Mouse (Mus musculus) ovary, postnatal 14 days (tissue): ENCODE results near the gene Prkag2.

Experiments
- DNase-seq: peaks from one replicate; pipeline ENCODE4 v3.0.0; 2022; ENCODE audit warnings: low spot score

Gene Prkag2

DNA sequence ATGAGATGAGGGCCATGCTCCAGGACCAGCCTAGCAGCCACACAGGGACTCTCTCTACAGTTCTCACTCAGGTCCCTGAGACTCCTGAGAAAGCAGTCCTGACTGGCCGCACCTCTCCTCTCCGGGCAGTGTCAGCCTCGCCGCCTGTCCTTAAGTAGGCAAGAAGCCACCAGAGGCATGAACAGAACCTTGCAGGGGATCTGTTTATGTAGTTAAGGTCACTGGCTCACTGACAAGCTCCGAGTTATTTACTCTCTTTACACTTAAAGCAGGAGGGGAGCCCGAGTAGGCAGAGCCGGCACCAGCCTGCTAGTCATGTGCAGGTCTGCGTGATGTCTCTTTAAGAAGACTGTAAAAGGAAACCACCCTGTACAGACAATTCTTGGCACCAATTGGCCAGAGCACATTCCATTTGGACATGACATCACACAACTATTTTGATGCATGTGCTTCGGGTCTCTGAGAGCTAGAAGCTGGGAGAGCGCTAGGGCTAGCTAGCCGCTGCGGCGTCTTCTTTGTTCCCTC lies 104.8 kb downstream of the Prkag2 start:
- DNase-seq: no peak

DNA sequence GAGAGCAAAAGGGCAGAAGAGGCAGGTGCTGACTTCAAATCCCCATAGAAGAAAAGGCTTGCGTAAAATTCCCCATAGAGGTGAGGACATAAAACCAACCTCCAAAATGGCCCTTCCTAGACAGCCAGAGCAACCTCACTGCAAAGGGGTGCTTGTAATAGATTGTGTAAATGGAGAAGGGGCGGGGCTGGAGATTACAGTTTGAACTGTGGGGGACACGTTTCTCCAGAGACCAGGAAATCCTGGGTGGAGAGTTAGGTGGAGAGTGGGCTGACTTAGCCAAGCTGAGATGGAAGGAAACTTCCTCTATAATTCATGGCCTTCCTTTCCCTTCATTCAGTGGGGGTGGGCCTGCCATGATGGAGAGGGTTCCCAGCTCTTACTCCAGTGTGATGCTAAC lies 107.3 kb downstream of the Prkag2 start:
- DNase-seq: no peak

DNA sequence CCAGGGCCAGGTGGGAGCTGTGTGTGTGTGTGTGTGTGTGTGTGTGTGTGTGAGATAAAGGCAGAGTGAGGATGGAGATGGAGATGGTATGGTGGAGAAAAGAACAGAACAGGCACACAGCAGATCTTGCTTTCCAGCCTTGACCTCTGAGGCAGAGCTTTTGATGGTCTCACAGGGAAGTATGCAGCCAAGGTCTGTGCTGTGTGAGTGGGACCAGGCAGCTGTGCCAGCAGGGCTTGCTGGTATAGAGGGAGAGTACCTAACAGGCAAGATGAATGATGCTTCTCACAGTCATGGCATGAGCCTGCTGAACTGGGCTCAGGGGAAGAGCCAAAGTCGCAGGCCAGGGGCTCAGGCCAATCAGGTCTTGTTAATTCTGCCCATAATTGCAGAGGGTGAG lies 108.9 kb downstream of the Prkag2 start:
- DNase-seq: no peak

GRCm38 (mm10) chr5:24990460-24990859 lies 110.0 kb downstream of the Prkag2 start:
- DNase-seq: no peak

DNA sequence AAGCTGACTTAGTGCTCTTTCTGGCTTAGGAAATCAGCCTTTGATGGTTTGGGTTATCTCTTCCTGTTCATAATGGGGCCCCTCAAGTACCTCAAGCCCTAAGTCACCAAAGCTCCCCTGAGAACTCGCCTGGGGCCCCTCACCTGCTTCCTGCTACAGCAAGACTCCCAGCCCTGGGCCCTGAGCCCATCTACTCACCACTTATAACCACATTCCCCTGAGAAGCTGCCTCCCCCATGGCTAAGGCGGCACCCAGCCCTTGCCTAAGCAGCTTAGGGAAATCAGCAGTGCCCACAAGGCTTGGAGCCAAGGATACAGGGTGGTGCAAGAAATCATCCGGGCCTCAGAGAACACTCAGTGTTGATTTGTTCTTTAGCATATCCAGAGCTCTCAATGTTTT lies 110.8 kb downstream of the Prkag2 start:
- DNase-seq: no peak

DNA sequence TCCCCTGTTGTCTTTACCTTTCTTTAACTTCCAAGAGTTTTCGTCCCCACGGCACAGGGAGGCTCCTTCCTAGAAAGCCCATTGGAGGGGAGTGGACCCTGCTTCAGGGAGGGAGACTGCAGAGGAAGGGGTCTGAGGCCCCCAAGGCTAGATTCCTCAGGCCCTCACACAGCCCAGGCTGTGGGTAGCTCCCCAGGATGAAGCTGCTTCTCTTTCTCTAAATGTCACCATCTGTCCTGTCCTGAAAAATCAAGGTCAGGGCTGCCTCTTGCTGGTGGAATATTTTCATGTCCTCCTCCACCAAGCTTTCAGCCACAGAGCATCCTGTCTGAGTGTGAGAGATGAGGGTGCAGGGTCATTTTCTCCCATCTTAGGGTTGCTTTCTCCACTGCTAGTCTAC lies 113.5 kb downstream of the Prkag2 start:
- no peak for DNase-seq

GRCm38 (mm10) chr5:24986204-24986940 lies 114.1 kb downstream of the Prkag2 start:
- no peak for DNase-seq

GRCm38 (mm10) chr5:24985434-24986176 lies 114.8 kb downstream of the Prkag2 start:
- no peak for DNase-seq

DNA sequence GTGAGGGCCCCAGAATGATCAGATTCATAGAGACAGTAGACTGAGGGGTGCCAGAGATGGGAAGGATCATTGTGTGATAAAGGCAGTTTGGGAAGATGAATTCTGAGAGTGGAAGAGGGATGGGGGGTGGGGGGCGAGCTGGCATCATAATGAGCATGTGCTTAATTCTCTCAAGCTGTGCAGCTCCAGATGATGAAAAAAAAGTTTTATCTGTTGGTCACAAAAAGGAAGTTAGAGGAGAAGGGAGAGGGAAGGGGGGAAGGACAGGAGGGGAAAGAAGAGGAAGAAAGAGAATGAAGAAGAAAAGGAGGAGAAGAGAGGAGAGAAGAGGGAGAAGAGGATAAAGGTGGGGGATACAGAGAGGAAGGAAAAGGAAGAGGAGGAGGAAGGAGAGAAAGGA lies 116.3 kb downstream of the Prkag2 start:
- DNase-seq: no peak

- DNase-seq: peak; percentile 41
These were observed 116.9 kb downstream of the Prkag2 start for GRCm38 (mm10) chr5:24983539-24983938.

DNA sequence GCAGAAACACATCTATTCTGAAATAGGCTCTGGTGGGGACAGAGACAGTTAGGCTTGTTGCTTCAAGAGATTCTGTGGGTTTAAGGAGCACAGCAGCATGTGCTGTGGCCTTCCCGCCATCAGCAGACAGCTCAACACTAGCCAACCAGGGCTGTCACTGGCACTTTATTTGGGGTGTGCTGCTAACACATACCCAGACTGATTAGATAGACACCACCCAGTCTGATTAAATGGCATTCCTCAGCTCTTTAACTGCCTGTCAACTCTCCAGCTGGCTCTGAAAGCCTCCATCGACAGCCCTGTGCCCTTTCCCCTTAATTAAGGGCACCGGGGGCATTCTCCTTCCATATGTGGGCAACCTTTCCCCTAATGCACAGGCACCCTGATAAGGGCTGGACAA lies 118.2 kb downstream of the Prkag2 start:
- no peak for DNase-seq

DNA sequence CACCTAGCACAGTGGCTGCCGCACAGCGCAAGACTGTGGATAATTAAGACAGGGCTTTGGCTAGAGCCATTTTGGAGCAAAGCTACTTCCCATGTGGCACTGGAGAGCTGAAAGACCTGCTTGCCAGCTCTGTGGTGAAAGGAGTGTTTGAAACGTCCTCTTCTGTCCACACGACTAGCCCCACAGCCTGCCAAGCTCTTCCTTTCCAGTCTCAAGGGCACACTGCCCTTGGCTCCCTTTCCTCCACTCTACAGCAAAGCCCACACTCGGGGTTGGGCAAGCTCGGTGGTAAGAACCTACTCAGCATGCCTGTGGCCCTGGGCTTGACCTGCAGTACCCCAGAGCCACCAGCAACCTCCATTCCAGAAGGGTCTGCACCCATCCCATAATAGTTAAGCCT lies 118.7 kb downstream of the Prkag2 start:
- DNase-seq: no peak

DNA sequence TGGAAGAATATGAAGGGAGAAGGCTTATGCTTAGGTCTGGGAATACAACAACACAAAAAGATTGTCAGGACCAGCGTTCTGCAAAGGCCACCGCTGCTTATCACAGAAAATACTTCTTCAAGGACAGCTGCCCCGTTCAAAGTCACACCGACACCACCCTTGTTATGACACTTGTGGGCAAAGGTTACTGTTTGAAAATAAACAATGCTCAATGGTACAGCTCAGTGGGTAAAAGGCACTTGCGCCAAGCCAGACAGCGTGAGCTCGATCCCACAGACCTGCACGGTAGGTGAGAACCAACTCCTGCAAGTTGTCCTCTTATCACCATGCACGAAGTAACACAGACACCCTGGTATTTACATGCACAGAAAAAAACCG lies 120.5 kb downstream of the Prkag2 start:
- DNase-seq: no peak

GRCm38 (mm10) chr5:24979312-24979967 lies 121.0 kb downstream of the Prkag2 start:
- no peak for DNase-seq

DNA sequence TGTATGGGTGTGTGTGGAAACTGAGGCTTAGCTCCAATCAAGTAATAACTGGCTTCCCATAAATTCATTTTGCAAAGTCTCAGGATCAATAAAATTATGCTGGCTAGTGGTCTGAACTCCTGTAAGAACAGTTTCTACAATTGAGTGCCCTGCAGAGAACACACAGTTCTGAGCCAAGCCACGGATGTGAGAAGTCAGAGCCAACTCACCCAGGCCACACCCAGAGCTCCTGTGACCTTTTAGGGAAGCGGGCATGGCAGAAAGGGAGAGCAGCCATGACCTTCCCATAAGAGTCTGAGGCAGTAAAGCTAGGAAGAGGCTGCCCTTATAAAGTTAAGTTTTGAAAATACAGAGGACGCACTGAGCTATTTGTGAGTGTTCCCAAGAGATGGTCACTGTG lies 123.5 kb downstream of the Prkag2 start:
- no peak for DNase-seq

DNA sequence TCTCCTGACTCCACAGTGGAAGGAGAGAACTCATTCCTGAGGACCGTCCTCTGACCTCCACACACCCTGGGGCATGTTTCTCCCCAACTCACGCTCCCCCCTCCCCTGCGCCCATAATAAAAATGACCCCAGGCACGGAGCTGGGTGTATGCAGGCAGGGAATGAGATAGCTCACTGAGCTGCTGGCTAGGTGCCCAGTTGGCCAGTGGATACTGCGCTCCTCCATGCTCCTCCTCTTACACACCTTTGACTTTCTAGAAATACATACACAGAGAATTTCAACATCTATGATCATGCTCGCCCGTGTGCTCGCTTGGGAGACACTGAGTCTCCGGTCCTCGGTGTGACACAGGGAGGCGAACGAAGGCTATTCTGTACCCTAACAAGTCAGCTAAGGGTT lies 124.2 kb downstream of the Prkag2 start:
- DNase-seq: peak; percentile 31

DNA sequence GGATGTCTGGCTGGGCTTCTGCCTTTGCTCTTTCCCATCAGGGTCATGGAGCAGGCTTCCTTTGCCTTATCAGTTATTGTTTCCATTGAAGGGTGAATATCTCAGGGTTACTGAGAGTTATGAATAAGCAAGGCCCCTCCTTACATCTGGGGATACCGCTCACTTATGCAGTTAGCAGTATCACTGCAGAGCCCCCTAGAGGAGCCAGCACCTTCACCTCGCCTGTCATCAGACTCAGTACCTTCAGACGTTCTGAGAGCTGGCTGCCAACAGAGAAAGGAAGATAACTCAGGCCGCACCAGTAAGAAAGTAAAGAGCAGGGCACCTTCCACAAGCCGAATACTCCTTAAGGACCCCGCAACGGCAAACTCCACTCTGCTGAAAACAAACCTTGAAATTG lies 125.3 kb downstream of the Prkag2 start:
- no peak for DNase-seq

- DNase-seq: no peak
These were observed 126.7 kb downstream of the Prkag2 start for GRCm38 (mm10) chr5:24973672-24974225.

GRCm38 (mm10) chr5:24973228-24973627 lies 127.2 kb downstream of the Prkag2 start:
- peak; percentile 25 for DNase-seq

- no peak for DNase-seq
These were observed 129.7 kb downstream of the Prkag2 start for GRCm38 (mm10) chr5:24970552-24971275.

- DNase-seq: no peak
These were observed 131.1 kb downstream of the Prkag2 start for GRCm38 (mm10) chr5:24969241-24969880.
